Mouse (Mus musculus): Measurements from ENCODE around the gene Jph4. TPM values are rescaled to one million over a fixed set of nuclear protein-coding genes. Genes with fewer than 3 reads are reported as not detected.
A peak's percentile ranks its signal among the peaks of the same experiment; 100 is the strongest.

Gene Jph4
- polyA plus RNA-seq, 1 experiment = 0.25 TPM

GRCm38 (mm10) chr14:55104365-55104764, 12.4 kb downstream of the Jph4 start:
- no peaks in the 10 kb centered on the region for H3K36me3 ChIP-seq (ENCODE audit: control insufficient read depth, insufficient read depth, low read length)
- H3K27ac ChIP-seq (ENCODE audit: insufficient read depth, low read depth, low read length) = no peak overlapping the region
- no peaks in the 10 kb centered on the region for H3K27me3 ChIP-seq (replicated peaks; ENCODE audit: control insufficient read depth, insufficient read depth, low read length)
- WGBS = 91% methylated on average over 18 of the region's 18 CpGs
- DNase-seq = no peak
- TF ChIP-seq CTCF (conservative IDR thresholded peaks at IDR 0.05; ENCODE audit: insufficient read depth, insufficient read length, low read depth, low read length) (no peak), POLR2A (IDR thresholded peaks at IDR 0.05; ENCODE audit: low read depth, low read length) (no peak)
- H3K4me1 ChIP-seq (ENCODE audit: control insufficient read depth, insufficient read depth, low read length) = no peaks in the 10 kb centered on the region
- no peak overlapping the region for H3K4me3 ChIP-seq (ENCODE audit: insufficient read depth, low read depth, low read length)

- Histone ChIP-seq H3K27ac (ENCODE audit: insufficient read depth, low read depth, low read length) (no peak overlapping the region), H3K27me3 (replicated peaks; ENCODE audit: control insufficient read depth, insufficient read depth, low read length) (no peaks in the 10 kb centered on the region), H3K4me3 (ENCODE audit: insufficient read depth, low read depth, low read length) (no peak overlapping the region), H3K36me3 (ENCODE audit: control insufficient read depth, insufficient read depth, low read length) (no peaks in the 10 kb centered on the region), H3K4me1 (ENCODE audit: control insufficient read depth, insufficient read depth, low read length) (no peaks in the 10 kb centered on the region)
- WGBS = 81% methylated on average over 15 of the region's 15 CpGs
- TF ChIP-seq CTCF (conservative IDR thresholded peaks at IDR 0.05; ENCODE audit: insufficient read depth, insufficient read length, low read depth, low read length) (no peak), POLR2A (IDR thresholded peaks at IDR 0.05; ENCODE audit: low read depth, low read length) (no peak)
- DNase-seq = no peak
Observed at GRCm38 (mm10) chr14:55102253-55102785, 14.4 kb downstream of the Jph4 start.

GRCm38 (mm10) chr14:55101592-55101991, 15.1 kb downstream of the Jph4 start:
- Histone ChIP-seq H3K27me3 (replicated peaks; ENCODE audit: control insufficient read depth, insufficient read depth, low read length) (no peaks in the 10 kb centered on the region), H3K27ac (ENCODE audit: insufficient read depth, low read depth, low read length) (no peak overlapping the region), H3K4me3 (ENCODE audit: insufficient read depth, low read depth, low read length) (no peak overlapping the region), H3K36me3 (ENCODE audit: control insufficient read depth, insufficient read depth, low read length) (no peaks in the 10 kb centered on the region), H3K4me1 (ENCODE audit: control insufficient read depth, insufficient read depth, low read length) (no peaks in the 10 kb centered on the region)
- TF ChIP-seq CTCF (conservative IDR thresholded peaks at IDR 0.05; ENCODE audit: insufficient read depth, insufficient read length, low read depth, low read length) (peak; percentile 70), POLR2A (IDR thresholded peaks at IDR 0.05; ENCODE audit: low read depth, low read length) (no peak)
- DNase-seq = peak; percentile 63
- 54% methylated on average over 4 of the region's 4 CpGs for whole genome bisulfite sequencing

GRCm38 (mm10) chr14:55098067-55098466, 18.7 kb downstream of the Jph4 start:
- H3K27ac ChIP-seq (ENCODE audit: insufficient read depth, low read depth, low read length) = 0 out of 2 replicates have a peak overlapping the region, but pooled peaks have one; percentile 14

GRCm38 (mm10) chr14:55097646-55098045, 19.1 kb downstream of the Jph4 start:
- WGBS = 64% methylated on average over 10 of the region's 10 CpGs

More at GRCm38 (mm10) chr14:55098067-55098466, 18.7 kb downstream of the Jph4 start:
- Histone ChIP-seq H3K36me3 (ENCODE audit: control insufficient read depth, insufficient read depth, low read length) (no peaks in the 10 kb centered on the region), H3K27me3 (replicated peaks; ENCODE audit: control insufficient read depth, insufficient read depth, low read length) (no peaks in the 10 kb centered on the region), H3K4me3 (ENCODE audit: insufficient read depth, low read depth, low read length) (no peak overlapping the region), H3K4me1 (ENCODE audit: control insufficient read depth, insufficient read depth, low read length) (peaks cover 7% of the 10 kb centered on the region; the same call in 1 of the 2 replicates)
- WGBS = 40% methylated on average over 4 of the region's 4 CpGs
- peak; percentile 67 for DNase-seq
- TF ChIP-seq POLR2A (IDR thresholded peaks at IDR 0.05; ENCODE audit: low read depth, low read length) = no peak
- TF ChIP-seq CTCF (conservative IDR thresholded peaks at IDR 0.05; ENCODE audit: insufficient read depth, insufficient read length, low read depth, low read length) = peak; percentile 70

GRCm38 (mm10) chr14:55096573-55097087, 20.1 kb downstream of the Jph4 start:
- Histone ChIP-seq H3K4me1 (ENCODE audit: control insufficient read depth, insufficient read depth, low read length) (peaks cover 7% of the 10 kb centered on the region; the same call in 1 of the 2 replicates), H3K27ac (ENCODE audit: insufficient read depth, low read depth, low read length) (no peak overlapping the region), H3K27me3 (replicated peaks; ENCODE audit: control insufficient read depth, insufficient read depth, low read length) (no peaks in the 10 kb centered on the region), H3K4me3 (ENCODE audit: insufficient read depth, low read depth, low read length) (no peak overlapping the region), H3K36me3 (ENCODE audit: control insufficient read depth, insufficient read depth, low read length) (no peaks in the 10 kb centered on the region)
- 68% methylated on average over 9 of the region's 9 CpGs for WGBS
- no peak for DNase-seq
- no peak for TF ChIP-seq POLR2A (IDR thresholded peaks at IDR 0.05; ENCODE audit: low read depth, low read length)

More at GRCm38 (mm10) chr14:55097646-55098045, 19.1 kb downstream of the Jph4 start:
- no peak for DNase-seq
- no peaks in the 10 kb centered on the region for H3K36me3 ChIP-seq (ENCODE audit: control insufficient read depth, insufficient read depth, low read length)
- peaks cover 7% of the 10 kb centered on the region; the same call in 1 of the 2 replicates for H3K4me1 ChIP-seq (ENCODE audit: control insufficient read depth, insufficient read depth, low read length)
- TF ChIP-seq CTCF (conservative IDR thresholded peaks at IDR 0.05; ENCODE audit: insufficient read depth, insufficient read length, low read depth, low read length) = no peak
- no peak for TF ChIP-seq POLR2A (IDR thresholded peaks at IDR 0.05; ENCODE audit: low read depth, low read length)
- H3K4me3 ChIP-seq (ENCODE audit: insufficient read depth, low read depth, low read length) = no peak overlapping the region
- no peaks in the 10 kb centered on the region for H3K27me3 ChIP-seq (replicated peaks; ENCODE audit: control insufficient read depth, insufficient read depth, low read length)
- H3K27ac ChIP-seq (ENCODE audit: insufficient read depth, low read depth, low read length) = 0 out of 2 replicates have a peak overlapping the region, but pooled peaks have one; percentile 14

- H3K27ac ChIP-seq (ENCODE audit: insufficient read depth, low read depth, low read length) = peak overlapping the region; percentile 91; the same call in 1 of the 2 replicates
- peak overlapping the region; percentile 81 for H3K4me3 ChIP-seq (ENCODE audit: insufficient read depth, low read depth, low read length)
- 46% methylated on average over 12 of the region's 12 CpGs for WGBS
- no peaks in the 10 kb centered on the region for H3K36me3 ChIP-seq (ENCODE audit: control insufficient read depth, insufficient read depth, low read length)
- H3K4me1 ChIP-seq (ENCODE audit: control insufficient read depth, insufficient read depth, low read length) = peaks cover 7% of the 10 kb centered on the region; the same call in 1 of the 2 replicates
- peak; percentile 32 for DNase-seq
- TF ChIP-seq CTCF (conservative IDR thresholded peaks at IDR 0.05; ENCODE audit: insufficient read depth, insufficient read length, low read depth, low read length) = no peak
- TF ChIP-seq POLR2A (IDR thresholded peaks at IDR 0.05; ENCODE audit: low read depth, low read length) = no peak
- no peaks in the 10 kb centered on the region for H3K27me3 ChIP-seq (replicated peaks; ENCODE audit: control insufficient read depth, insufficient read depth, low read length)
Observed at GRCm38 (mm10) chr14:55095671-55096070, 21.1 kb downstream of the Jph4 start.
